Mouse (Mus musculus): Measurements from ENCODE around the gene Wnt11. TPM values are rescaled to one million over a fixed set of nuclear protein-coding genes. Genes with fewer than 3 reads are reported as not detected.

Gene Wnt11
- polyA plus RNA-seq (2012), result not detected in 2 replicates

GRCm38 (mm10) chr7:98834711-98835321 lies at the start of gene Wnt11:
Wnt11 (plus strand) TSS chr7:98835112.
- no peak for TF ChIP-seq GATA1 (IDR thresholded peaks at IDR 0.05; ENCODE audit: low read length)

- no peak for TF ChIP-seq GATA1 (IDR thresholded peaks at IDR 0.05; ENCODE audit: low read length)
Measured at GRCm38 (mm10) chr7:98786792-98787612, 47.9 kb upstream of the Wnt11 start.

- TF ChIP-seq GATA1 (IDR thresholded peaks at IDR 0.05; ENCODE audit: low read length), result no peak
Measured at GRCm38 (mm10) chr7:98788721-98789120, 46.2 kb upstream of the Wnt11 start.

GRCm38 (mm10) chr7:98789121-98789520 lies 45.8 kb upstream of the Wnt11 start:
- no peak for TF ChIP-seq GATA1 (IDR thresholded peaks at IDR 0.05; ENCODE audit: low read length)

- TF ChIP-seq GATA1 (IDR thresholded peaks at IDR 0.05; ENCODE audit: low read length), result no peak
Measured at GRCm38 (mm10) chr7:98791864-98792263, 43.0 kb upstream of the Wnt11 start.

- TF ChIP-seq GATA1 (IDR thresholded peaks at IDR 0.05; ENCODE audit: low read length), result no peak
Measured at GRCm38 (mm10) chr7:98793811-98794210, 41.1 kb upstream of the Wnt11 start.

GRCm38 (mm10) chr7:98794444-98794843 lies 40.5 kb upstream of the Wnt11 start:
- TF ChIP-seq GATA1 (IDR thresholded peaks at IDR 0.05; ENCODE audit: low read length), result no peak

GRCm38 (mm10) chr7:98795637-98796036 lies 39.3 kb upstream of the Wnt11 start:
- no peak for TF ChIP-seq GATA1 (IDR thresholded peaks at IDR 0.05; ENCODE audit: low read length)

GRCm38 (mm10) chr7:98797347-98798133 lies 37.4 kb upstream of the Wnt11 start:
- no peak for TF ChIP-seq GATA1 (IDR thresholded peaks at IDR 0.05; ENCODE audit: low read length)

GRCm38 (mm10) chr7:98798134-98798417 lies 36.8 kb upstream of the Wnt11 start:
- no peak for TF ChIP-seq GATA1 (IDR thresholded peaks at IDR 0.05; ENCODE audit: low read length)

GRCm38 (mm10) chr7:98800435-98800834 lies 34.5 kb upstream of the Wnt11 start:
- no peak for TF ChIP-seq GATA1 (IDR thresholded peaks at IDR 0.05; ENCODE audit: low read length)

GRCm38 (mm10) chr7:98801086-98801485 lies 33.8 kb upstream of the Wnt11 start:
- TF ChIP-seq GATA1 (IDR thresholded peaks at IDR 0.05; ENCODE audit: low read length), result no peak

GRCm38 (mm10) chr7:98803181-98803580 lies 31.7 kb upstream of the Wnt11 start:
- TF ChIP-seq GATA1 (IDR thresholded peaks at IDR 0.05; ENCODE audit: low read length), result no peak

GRCm38 (mm10) chr7:98804841-98805772 lies 29.8 kb upstream of the Wnt11 start:
- TF ChIP-seq GATA1 (IDR thresholded peaks at IDR 0.05; ENCODE audit: low read length), result no peak

- no peak for TF ChIP-seq GATA1 (IDR thresholded peaks at IDR 0.05; ENCODE audit: low read length)
Measured at GRCm38 (mm10) chr7:98806961-98807360, 28.0 kb upstream of the Wnt11 start.

All from G1E-ER4 (cell line).